Mouse (Mus musculus): Measurements from ENCODE around the gene Clcnka.

Clcnka gene

DNA sequence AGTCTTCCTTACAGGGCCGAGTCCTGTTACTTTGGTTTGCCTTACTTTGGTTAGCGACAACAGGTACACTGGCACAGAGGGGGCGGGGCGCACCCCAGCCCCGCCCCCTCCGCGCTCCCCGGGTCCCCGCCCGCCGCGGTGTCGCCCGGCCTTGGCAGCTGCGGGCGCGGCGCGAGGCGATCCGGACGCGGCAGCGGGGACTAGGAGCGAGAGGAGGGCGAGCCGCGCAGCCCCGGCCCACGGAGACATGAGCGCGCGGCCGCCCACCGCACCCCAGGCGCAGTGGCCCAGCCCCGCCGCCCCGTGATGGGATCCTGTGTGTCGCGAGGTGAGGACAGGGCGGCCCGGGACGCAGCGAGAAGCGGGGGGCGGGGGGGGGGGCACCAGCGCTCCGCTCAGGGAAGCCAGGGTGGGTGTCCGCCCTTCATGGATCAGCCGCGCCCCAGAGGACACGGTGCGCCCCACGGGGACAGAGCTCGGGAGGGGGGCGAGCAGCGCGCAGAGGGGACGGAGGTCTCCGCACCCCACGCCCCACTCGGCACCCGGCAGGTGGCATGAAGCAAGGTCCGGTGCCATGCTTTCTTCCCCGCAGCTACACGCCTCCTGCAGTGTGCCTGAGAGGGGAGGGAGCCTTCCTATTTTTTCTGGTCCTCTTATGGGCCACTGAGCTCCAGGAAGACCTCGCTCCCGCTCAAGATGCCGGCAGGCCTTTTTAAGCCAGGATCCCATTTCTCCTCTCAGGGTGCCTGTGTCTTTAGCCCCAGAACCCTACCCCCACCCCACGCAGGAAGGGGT, 30.3 kb downstream of the Clcnka start, which contains the start of gene Fam131c:
Fam131c (plus strand) TSS at position 224 of the 795 bp plus-strand sequence.
- DNase-seq, result peak; percentile 38

DNA sequence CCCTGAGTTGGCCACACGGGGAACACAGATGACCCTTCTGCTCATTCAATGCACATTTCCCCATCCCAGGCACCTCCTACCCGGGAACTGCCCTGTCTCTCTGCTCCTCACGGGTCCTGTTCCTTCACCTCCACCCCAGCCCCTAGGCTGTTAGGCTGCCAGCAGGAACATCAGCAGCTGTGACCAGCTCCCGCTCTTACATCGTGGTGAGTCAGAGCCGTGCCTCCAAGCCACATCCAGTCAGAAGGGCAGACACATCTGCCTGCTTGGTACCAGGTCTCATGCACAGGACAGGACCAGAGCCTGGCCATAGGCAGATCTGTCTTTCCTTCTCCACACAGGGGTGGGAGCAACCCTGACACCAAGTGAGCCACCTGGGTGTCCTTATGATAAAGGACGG, 32.6 kb downstream of the Clcnka start:
- DNase-seq, result no peak

DNA sequence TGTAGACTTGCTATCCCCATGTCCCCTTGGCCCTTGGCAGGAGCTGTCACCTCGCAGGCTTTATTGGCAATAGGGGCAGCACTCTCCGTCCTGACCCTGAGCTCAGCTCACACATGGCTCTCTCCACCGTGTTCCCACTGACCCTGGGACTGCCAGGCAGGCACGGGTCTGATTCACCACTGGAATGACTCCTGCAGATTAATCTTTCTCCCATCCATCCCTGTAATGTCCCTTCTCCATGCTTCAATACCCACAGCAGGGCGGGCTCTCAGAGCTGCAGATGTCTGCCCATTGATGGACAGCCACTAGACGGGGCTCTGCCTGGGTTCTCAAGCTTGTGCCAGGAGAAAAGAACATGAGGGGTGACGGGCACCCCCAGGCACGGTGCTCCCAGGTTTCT, 33.4 kb downstream of the Clcnka start:
- no peak for DNase-seq

DNA sequence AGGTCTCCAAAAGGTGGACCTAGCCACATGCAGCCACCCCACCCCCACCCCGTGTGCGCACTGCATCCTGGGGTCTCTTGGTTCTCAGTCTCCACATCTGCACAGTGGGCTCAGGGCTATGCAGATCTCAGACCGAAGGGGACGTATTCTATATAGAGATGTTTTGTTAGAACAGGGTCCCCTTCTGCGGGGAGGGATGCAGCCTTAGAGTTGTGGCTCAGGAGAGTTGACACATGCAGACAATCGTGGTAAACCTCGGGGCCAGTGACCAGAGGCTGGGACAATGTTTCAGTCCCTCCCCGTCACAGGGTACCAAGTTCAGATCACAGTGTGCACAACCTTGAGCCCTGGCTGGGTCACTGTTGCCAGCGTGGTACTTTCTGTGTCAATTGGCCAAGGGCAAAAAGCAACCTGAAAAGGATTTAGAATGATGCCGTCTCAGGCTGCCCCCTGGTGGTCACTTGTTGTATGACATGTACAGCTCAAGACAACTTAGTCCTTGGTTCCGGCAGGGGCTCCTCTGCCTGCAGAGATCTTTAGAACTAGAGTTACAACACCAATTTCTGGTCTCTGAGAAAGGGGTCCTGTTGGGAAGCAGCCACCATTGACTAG, 35.5 kb downstream of the Clcnka start:
- peak; percentile 92 for DNase-seq

DNA sequence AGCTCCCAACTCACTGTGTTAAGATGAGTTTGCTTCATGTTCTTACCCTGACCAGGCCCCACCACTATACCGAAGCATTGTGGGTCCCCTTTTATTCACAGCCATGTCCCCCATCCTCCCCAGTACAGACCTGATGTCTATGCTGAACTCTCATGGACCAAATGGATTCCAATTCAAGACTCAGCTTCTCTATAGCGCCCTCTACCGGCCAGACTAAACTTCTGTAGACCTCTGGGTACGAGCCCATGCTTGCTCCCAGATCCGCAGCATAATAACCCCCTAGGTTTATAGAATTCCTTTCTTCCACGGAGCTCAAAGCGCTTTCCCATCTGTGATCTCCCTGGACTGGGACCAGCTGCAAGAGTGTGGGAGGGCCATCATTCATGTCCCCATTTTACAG, 37.7 kb downstream of the Clcnka start:
- no peak for DNase-seq

DNA sequence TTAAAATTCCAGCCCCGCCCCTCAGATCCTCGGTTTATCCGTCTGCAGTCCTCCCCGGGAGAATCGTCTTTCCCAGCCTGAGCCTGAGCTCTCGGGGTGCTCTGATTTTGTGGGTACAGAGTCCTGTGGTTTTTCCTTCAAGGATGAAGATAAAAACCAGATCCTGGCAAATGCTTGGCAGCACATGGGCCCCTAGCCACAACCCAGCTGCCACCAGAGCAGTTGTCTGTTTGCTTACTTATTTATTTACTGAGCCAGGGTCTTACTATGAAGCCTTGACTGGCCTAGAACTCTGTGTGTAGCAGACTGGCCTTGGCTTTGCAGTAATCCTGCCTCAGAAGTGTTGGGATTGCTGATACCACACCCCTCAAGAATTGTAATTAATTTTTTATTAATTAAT, 39.3 kb downstream of the Clcnka start:
- no peak for DNase-seq

DNA sequence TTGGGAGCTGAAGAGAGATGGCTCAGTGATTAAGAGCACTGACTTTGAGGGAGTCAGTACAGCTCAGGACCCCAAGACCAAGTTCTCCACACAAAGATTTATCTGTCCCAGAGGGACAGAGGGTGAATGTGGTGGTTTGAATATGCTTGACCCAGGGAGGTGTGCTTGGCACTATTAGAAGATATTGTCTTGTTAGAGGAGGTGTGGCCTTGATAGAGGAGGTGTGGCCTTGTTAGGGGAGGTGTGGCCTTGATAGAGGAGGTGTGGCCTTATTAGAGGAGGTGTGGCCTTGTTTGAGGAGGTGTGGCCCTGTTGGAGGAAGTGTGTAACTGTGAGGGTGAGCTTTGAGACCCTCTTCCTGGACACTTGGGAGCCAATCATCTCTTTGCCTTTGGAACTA, 40.7 kb downstream of the Clcnka start:
- DNase-seq, result no peak

DNA sequence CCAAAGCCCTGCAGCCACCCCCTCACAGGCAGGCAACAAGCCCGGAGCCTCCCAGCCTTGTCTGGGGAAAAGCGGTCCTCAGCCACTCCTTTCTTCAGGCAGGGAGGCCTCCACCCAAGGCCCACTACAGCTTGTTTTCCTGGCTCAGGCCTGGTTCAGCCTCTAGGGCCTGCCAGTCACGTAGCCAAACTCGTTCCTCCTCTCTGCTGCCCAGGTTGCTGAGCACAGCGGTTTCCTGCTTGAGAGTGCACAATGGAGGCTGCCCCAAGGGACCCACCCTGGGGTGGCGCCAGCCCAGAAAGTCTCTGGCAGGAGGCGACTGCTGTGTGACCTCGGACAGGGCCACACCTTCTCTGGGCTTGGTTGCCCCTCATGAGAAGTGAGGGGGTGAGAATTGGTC, 44.7 kb downstream of the Clcnka start:
- no peak for DNase-seq

DNA sequence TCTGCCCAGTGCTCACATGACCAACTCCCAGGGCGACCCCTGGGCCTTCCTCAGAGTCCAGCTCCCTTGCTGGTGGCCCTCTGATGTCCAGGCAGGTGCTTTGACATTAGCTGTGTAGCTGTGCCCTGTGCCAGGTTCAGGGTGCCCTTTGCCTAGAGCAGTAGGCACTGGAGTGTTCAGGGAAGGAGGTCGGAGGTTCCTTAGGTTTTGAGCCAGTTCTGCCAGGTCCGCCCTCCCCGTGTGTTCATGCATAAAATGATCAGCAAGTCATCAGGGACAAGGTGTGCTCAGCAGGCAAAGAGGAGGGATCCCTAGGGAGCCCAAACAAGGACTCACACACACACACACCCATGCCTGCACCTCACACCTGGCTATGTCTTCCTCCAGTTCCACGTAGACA, 45.5 kb downstream of the Clcnka start:
- DNase-seq, result no peak

DNA sequence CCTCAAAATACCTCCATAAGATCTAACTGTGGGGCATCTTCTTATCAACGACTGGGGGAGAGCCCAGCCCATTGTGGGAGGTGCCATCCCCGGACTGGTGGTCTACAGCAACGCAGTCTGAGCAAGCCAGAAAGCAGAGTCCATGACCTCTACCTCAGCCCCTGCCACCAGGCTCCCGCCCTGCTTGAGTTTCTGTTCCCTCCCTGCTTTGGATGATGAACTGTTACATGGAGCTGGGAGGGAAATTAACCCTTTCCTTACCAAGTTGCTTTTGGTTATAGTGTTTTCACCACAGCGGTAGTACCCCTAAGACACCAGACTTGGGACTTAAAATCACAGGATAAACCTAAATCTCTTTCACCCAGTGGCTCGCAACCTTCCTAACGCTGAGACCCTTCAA, 46.6 kb downstream of the Clcnka start:
- no peak for DNase-seq

DNA sequence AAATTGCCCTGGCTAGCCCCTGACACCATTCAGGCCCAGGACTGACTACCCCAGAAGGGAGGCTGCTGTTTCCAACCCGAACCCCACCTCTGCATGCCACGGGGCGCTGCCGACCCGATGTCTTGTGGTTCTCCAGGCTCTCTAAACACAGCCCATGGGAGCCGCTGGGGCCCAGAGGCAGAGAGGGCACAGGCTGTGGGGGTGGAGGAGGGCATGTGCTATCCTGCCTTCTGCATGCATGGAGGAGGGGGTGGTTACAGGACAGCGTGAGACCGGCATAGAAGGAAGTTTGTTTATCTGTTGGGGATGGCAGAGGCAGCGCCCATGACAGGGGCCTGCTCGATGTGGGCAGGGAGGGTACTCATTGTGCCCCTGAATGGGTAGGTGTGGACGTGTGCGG, 48.5 kb downstream of the Clcnka start:
- no peak for DNase-seq

DNA sequence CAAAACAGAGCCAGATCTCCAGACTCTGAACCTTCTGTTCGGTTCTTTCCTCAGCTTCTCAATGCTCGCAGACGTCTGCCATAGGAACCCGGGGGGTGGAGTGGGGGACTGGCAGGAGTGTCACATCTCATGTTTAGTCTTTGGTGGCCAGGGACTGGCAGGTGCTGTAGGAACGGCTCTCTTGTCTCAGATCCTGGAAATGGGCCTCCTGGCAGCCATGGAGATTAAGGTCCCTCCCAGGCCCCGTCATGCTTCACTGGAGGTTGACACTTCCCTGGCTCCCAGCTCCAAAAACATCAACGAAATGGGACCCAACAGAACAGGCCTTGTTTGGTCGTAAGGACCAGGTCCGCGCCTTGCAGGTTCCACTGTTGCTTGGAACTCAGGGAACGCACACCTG, 49.9 kb downstream of the Clcnka start:
- DNase-seq, result no peak

DNA sequence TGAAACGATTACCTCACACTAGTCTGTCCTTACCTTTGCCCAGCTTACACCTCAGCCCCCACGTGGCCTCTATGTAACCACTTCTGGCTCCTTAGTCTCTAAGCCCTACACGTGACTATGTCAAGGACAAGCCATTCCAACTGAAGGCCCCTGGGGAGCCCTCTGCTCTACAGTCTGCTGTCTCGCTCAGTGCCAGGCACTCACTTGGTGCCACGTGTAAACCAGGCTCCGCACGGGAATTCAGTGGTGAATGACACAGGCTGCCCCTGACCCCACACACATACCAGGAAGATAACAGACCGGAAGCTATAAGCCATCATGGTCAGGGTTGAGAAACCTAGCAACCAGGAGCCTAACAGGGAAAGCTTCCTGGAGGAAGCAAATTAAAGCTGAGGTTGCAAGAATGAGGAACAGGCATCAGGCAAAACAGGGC, 51.1 kb downstream of the Clcnka start:
- DNase-seq, result no peak

DNA sequence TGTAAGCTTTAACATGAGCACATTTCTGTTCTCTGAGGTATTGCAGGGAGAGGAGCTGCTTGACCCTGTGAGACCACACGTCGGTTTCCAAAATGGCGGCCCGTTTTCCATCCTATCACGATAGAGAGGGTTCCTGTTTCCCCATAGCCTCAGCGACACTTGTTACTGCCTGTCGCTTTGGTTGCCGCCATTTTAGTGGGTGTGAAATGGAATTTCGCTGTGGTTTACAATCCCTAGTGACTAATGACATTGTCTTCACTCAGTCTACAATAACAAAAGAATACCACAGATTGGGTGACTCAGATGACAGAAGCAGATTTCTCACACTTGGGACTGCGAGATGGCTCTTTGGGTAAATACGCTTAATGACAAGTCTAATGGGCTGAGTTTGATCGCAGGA, 53.3 kb downstream of the Clcnka start:
- no peak for DNase-seq

DNA sequence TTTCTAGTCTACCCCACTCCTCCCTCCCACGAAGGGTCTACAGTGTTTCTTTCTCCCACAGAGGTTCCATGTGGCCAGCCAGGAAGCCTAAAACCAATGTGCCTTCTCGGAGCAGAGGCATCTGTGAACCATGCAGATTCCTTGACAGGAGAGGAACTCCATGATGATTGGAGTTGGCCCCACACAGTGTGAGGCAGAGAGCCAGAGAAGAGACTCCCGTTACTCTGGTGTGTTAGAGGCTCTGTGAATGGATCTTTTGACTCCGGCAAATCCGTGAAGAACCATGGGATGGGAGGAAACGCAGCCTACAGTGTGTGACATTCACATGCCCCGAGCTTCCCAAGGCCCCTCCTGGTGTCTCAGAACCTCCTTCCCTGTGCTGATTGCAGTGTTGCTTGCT, 55.0 kb downstream of the Clcnka start:
- DNase-seq, result no peak

DNA sequence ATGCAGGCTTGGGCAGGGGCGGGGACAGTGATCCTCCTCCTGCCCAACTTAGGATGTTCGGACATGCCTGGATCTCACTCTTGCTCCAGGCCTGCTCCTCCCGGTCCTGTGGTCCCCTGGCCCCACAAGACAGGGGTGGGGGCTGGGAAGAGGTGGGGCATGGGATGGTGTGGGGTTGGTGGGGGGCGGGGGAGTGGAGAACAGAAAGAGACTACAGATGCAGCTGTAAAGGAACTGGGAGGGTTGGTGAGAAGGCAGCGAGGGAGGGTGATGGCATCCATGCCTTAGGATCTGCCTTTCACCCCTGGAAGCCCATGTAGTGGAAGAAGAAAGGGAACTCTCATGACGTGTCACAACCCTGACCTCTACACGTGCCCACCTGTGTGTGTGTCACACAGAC, 57.0 kb downstream of the Clcnka start:
- no peak for DNase-seq

DNA sequence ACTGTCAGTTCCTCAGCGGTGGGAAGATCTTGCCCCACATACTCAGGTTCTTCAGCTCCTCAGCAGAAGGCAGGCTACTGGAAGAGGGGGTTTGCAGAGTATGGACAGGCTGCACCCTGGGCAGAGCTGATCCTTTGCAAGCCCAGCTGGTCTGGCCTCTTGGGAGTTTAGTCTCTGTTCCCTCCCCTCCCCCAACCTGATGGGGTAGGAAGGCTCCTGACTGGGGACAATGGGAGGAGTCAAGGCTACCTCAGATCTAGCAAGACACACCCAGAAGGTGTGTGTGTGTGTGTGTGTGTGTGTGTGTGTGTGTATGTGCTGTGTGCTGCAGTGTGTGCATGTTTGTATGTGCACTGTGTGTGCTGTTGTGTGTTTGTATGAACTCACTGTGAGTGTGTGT, 59.7 kb downstream of the Clcnka start:
- DNase-seq, result no peak

DNA sequence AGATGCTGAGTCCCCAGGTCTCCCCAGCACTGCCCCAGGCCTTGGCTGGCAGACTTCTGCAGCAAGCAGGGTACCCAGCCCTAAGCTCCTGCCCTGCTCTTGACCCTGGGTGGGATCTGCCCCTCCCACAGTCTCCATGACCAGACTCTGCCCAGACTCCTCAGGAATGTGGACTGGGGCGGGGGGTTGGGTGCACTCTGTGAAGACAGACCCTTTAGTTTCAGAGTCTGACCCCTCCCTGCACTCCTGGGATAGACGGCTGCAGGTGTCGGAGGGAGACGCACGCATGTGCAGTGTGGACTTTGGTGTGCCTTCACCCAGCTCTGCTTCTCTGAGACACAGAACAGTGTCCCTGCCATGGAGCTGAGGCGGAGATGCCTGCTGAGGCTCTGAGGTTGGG, 60.5 kb downstream of the Clcnka start:
- DNase-seq, result no peak

DNA sequence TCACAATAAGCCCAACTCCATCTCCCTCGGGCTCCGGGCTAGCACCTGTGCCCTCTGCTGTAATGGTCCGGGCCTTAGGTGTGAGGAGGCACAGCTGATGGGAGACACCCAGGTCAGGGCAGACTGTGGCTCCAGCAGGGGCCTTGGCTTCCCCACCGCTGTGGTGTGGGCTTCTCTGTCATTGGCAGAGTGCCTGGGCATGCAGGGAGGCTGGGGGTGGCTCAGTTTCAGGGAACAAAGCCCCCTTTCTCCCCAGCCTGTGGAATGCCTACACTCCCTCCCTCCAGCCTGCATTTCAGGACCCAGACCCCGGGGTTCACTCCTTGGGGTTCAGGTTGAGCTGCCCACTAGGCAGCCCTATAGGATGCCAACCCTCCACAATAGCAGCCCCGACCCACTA, 62.3 kb downstream of the Clcnka start:
- no peak for DNase-seq

DNA sequence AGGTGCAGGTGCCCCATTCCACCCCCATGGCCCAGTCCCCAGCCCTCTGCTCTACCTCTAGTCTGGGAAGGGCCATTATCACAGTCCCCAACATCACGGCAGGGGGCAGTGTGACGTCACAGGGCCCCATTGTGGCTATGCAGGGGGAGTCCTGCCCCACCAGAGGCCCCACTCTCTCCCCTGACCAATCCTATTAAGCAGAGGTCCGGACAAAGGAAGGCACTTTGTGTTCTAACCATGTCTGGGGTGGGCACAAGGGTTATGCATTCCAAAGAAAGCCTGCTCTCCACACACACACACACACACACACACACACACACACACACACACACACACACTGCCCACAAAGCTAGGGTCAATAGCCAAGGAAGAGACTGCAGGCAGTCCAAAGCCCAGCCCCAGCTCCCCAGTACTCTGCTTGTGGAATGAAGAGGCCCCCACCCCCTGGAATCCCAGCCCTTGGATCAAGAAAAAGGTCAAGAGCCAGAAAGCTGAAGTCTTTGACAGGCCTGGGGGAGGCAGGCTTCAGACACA, 63.2 kb downstream of the Clcnka start:
- no peak for DNase-seq

DNA sequence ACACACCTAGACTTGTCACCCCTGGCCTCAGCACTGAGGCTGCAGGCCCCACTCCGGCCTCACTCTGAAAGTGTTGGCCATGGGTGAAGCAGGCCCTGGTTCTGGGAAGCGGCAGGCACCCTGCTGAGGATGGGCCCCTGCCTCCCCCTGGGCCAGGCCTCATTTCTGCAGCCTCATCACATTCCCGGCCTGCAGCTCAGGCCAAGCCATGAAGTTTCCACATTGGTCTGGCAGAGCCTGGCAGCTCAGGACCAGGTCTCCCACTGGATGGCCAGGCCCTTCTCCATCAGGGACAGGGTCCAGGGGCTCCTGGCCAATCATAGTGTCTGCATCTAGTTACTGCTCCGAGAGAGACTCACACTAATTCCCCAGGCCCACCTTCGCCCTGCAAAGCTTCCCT, 63.8 kb downstream of the Clcnka start:
- DNase-seq, result no peak
